ENCODE assay signal across 9 mouse cellular contexts in genomic region chr5:20582995-20583435, GRCm38 (mm10).
A peak's percentile ranks its signal among the peaks of the same experiment; 100 is the strongest.
DNase-seq lines count a peak whose midpoint lies in the region; ATAC-seq lines count a peak whose summit lies in the region.
"Had no signal": no experiment of that assay in that cellular context is flagged by ENCODE, and none has a peak within 500 bp of the region (broad histone marks: within the 10 kb centered on the region; RNA-seq: fewer than 3 reads in every experiment).

No protein-coding gene starts in this region.

- no peak; the same call in 1 of the 2 replicates for ATAC-seq in embryonic facial prominence, embryonic 14.5 days (ENCODE audit: low read depth)

- intact Hi-C loops in left cerebral cortex, postnatal 36 days (cut with DNase I), result no loop called here
- intact Hi-C loops in left cerebral cortex, postnatal 25 days (cut with DNase I), result no loop called here

- H3K36me3 ChIP-seq in embryonic facial prominence, embryonic 14.5 days (ENCODE audit: control insufficient read depth, insufficient read depth, low read length), result no peaks in the 10 kb centered on the region
- no peaks in the 10 kb centered on the region for H3K36me3 ChIP-seq in embryonic facial prominence, embryonic 10.5 days (replicated peaks)
- H3K36me3 ChIP-seq: lung, embryonic 15.5 days had no signal

- no peak overlapping the region for H3K4me3 ChIP-seq in embryonic facial prominence, embryonic 14.5 days (ENCODE audit: low read depth, low read length)
- no peak overlapping the region for H3K4me3 ChIP-seq in embryonic facial prominence, embryonic 10.5 days
- H3K4me3 ChIP-seq: lung, embryonic 15.5 days had no signal

- WGBS in embryonic facial prominence, embryonic 14.5 days, result 51% methylated on average over 10 of the region's 10 CpGs
- WGBS in embryonic facial prominence, embryonic 10.5 days, result 75% methylated on average over 10 of the region's 10 CpGs

- DNase-seq in embryonic facial prominence, embryonic 14.5 days (ENCODE audit: low spot score), result peak; percentile 44
- no peak for DNase-seq in embryonic facial prominence, embryonic 10.5 days (ENCODE audit: low spot score)
- DNase-seq in left cerebral cortex, adult 18-20 months (ENCODE audit: low spot score in 2 of 2), result peak; percentile 33 to 41
- DNase-seq in left cerebral cortex, postnatal 36 days (ENCODE audit: low spot score in 2 of 2), result no peak
- peak; percentile 34 to 64 for DNase-seq in left cerebral cortex, postnatal 25 days (ENCODE audit: low spot score in 2 of 2)
- DNase-seq in right cerebral cortex, postnatal 10 days (ENCODE audit: low spot score in 2 of 2), result peak; percentile 36 to 56
- DNase-seq in thymus, postnatal 14 days, result no peak
- DNase-seq in adrenal gland, adult (ENCODE audit: inconsistent age in 2 of 2, low spot score in 1 of 2), result no peak

- no peaks in the 10 kb centered on the region for H3K27me3 ChIP-seq in embryonic facial prominence, embryonic 14.5 days (replicated peaks; ENCODE audit: control insufficient read depth, insufficient read depth, low read length)
- H3K27me3 ChIP-seq in embryonic facial prominence, embryonic 10.5 days (replicated peaks; ENCODE audit: low read depth, poor library complexity, severe bottlenecking), result no peaks in the 10 kb centered on the region
- H3K27me3 ChIP-seq: lung, embryonic 15.5 days had no signal

- no peak overlapping the region for H3K9ac ChIP-seq in embryonic facial prominence, embryonic 14.5 days (ENCODE audit: low read depth, low read length)
- H3K9ac ChIP-seq: lung, embryonic 15.5 days had no signal

- no peaks in the 10 kb centered on the region for H3K9me3 ChIP-seq in embryonic facial prominence, embryonic 14.5 days (ENCODE audit: control insufficient read depth, low read length)
- no peaks in the 10 kb centered on the region for H3K9me3 ChIP-seq in embryonic facial prominence, embryonic 10.5 days
- H3K9me3 ChIP-seq: lung, embryonic 15.5 days had no signal

- no peak overlapping the region for H3K4me2 ChIP-seq in embryonic facial prominence, embryonic 14.5 days (ENCODE audit: low read depth, low read length)
- H3K4me2 ChIP-seq: lung, embryonic 15.5 days had no signal

- no peaks in the 10 kb centered on the region for H3K4me1 ChIP-seq in embryonic facial prominence, embryonic 14.5 days (ENCODE audit: control insufficient read depth, insufficient read depth, low read length)
- no peaks in the 10 kb centered on the region for H3K4me1 ChIP-seq in embryonic facial prominence, embryonic 10.5 days
- H3K4me1 ChIP-seq: lung, embryonic 15.5 days had no signal

- H3K27ac ChIP-seq in embryonic facial prominence, embryonic 14.5 days (replicated peaks; ENCODE audit: low read depth, low read length), result no peak overlapping the region
- no peak overlapping the region for H3K27ac ChIP-seq in embryonic facial prominence, embryonic 10.5 days (replicated peaks)
- H3K27ac ChIP-seq: lung, embryonic 15.5 days had no signal

Comparison
In these comparisons a context has a peak if more than half of its experiments do, and no peak if none do; other contexts are left out.
1. DNase-seq: peak in embryonic facial prominence, embryonic 14.5 days (single experiment), left cerebral cortex, adult 18-20 months (2 of 2), left cerebral cortex, postnatal 25 days (2 of 2) and right cerebral cortex, postnatal 10 days (2 of 2); none in embryonic facial prominence, embryonic 10.5 days (single experiment), left cerebral cortex, postnatal 36 days (0 of 2), thymus, postnatal 14 days (single experiment) and adrenal gland, adult (0 of 2).